Mouse (Mus musculus): ENCODE results near the gene Mcat. TPM values are rescaled to one million over a fixed set of nuclear protein-coding genes. Genes with fewer than 3 reads are reported as not detected.

Mcat gene
- 1 to 10 TPM; 7.5 to 9.9 TPM for total RNA-seq (2023)

DNA sequence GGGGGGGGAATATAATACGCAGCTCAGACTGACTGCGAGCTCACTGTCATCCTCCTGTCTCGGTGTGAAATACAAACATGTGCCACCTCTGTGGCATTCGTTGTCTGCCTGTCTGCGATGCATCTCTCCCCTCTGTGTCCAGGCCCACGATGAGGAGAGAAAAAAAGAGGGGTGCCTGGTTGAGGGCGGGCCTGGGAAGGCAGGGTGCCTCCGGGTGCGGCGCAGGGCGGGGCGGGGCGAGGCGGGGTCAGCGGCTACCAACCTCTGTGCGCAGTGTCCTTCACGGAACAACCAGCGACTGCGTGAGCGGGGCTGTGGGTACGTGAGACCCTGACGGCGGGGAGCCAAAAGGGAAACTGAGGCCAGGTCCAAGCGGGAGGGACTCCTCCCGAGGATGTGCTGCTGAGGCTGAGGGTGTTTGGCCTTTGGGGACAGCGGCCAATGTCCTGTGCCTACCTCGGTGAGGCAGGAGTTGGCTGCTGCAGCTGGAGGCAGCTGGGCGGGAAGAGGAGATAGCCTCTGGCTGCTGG lies at the start of gene Mcat, which contains the start of gene Tspo:
TSS of gene Mcat (minus strand) at position 461 of the 530 bp plus-strand sequence.
TSS of gene Tspo (plus strand) at position 266 of the 530 bp plus-strand sequence.

DNA sequence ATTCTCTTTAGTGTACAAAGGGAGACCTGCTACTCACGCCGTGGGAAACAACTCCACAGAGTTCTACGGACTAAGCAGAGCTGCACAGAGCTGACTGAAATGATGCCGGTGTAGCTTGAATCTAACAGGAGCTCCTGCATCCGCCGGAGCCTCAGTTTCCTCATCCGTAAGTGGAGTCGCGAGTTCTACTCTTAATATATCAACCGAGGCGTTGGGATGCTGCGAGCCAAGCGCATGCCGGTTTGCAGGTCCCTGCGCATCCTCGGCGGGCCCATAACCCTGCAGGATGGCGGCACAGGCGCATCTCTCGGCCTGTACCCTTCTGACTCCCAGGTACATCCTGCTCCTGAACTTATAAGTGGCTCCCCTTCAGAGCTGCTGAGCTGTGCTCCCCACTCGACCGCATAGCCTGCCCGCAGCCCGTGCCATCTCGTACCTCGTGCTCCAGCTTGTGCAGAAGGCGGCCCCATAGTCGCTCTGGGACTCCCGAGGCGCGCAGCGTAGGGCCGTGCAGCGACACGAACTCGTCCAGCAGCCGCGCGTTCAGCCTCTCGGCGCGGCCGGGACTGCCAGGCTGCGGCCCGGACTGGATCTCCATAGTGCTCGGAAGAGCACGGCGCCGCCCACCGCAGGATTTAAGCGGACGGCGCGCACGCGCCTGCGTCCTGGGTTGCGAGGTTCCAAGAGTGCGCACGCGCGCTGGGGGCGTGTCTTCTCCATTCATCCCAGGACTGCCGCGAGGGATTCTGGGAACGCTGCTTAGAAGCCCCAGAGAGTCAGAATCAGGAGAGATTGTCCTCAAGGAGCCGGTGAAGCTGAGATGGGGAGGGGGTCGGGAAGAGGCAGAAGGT lies 31.2 kb upstream of the Mcat start, which contains the start of gene Ttll12:
TSS of gene Ttll12 (minus strand) at position 645 of the 851 bp plus-strand sequence.

DNA sequence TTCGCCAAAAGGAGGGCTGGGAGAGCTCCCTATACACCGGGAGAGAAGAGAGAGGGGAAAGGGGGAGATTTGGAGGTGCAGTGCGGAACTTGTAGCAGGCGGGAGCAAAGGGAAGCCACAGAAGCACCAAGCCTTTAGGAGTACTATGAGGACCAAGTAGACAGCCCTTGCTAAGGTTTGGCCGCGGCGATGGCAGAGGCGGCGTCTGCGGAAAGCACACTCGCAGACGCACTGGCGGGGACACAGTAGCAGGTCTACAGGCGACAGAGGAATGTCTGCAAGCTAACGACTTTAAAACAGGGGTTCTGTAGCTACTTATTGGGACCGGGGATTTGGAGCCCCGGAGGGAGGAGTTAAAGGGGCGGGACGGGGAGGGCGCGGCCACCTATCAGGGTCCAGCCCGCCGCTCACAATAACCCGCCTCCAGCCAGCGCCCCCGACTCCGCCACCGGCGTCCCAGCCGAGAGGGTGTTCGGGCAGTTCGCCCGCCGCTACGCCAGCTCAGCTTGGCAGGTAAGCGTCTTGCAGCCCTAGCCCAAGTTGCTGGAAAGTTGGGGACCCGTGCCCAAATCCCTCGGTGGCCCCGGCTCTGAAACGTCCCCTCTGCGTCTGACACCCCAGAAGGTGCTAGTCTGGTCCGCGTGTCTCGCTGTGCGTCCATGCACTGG lies 37.0 kb downstream of the Mcat start, which contains the start of gene Bik:
TSS of gene Bik (plus strand) at position 439 of the 668 bp plus-strand sequence.

DNA sequence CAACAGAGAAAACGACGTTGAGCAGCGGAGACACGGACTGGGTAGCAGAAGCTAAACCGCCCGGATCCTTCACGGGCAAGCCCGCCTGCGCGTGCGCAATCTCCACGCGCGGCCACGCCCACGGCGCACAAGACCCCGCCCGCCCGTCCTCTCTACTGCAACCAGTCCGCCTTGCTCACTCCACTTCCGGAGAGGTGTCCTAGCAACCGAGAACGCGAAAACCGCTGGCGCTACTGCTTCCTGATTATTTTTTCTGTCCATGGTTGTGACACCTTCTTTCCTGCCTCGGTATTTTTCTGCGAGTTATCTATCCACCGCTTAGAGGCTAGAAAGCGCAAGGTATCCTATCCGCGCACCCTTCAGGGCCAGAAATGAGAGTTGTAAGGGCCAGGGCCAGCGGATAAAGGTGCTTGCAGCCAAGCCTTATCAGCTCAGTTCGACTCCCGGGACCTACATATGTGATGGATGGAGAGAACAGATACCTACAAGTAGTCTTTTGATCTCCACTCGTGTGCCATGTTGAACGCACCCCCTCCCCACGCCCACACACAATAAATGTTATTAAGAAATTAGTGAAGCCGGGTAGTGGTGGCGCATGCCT lies 52.7 kb downstream of the Mcat start, which contains the start of gene Ttll1:
TSS of gene Ttll1 (minus strand) at position 89 of the 601 bp plus-strand sequence.

Other genes with a start within 250 kb of the Mcat start
- 10 to 100 TPM; 10.0 to 11.8 TPM for gene Arfgap3, start 213.5 kb downstream of the Mcat start, total RNA-seq (2023)
- 100 to 1,000 TPM; 110 to 118 TPM for gene Pacsin2, start 99.2 kb downstream of the Mcat start, total RNA-seq (2023)
- gene Ttll1, start 52.9 kb downstream of the Mcat start, total RNA-seq (2023): 1 to 10 TPM; 4.5 to 5.2 TPM
- under 1 TPM in 1 of 2 experiments, not detected in 1; 0.37 TPM for gene Bik, start 36.9 kb downstream of the Mcat start, total RNA-seq (2023)
- 100 to 1,000 TPM; 235 to 248 TPM for gene Tspo, start 195 bp downstream of the Mcat start, total RNA-seq (2023)
- gene Ttll12, start 31.4 kb upstream of the Mcat start, total RNA-seq (2023): 10 to 100 TPM in 1 of 2 experiments, 1 to 10 TPM in 1; 8.1 to 10.9 TPM
- not detected for gene Scube1, start 161.2 kb upstream of the Mcat start, total RNA-seq (2023)
- gene Mpped1, start 215.7 kb upstream of the Mcat start, total RNA-seq (2023): not detected